Mouse (Mus musculus) T-helper 1 cell (primary cell): Measurements from ENCODE around the gene Bmp4.

Experiments
- in situ Hi-C: fragments of 300-600 bp; cut with MboI, MseI; formaldehyde crosslinking; loops from one replicate; pipeline ENCODE4 v1.15.1; 2025; ENCODE audit warnings: high pct_unique_total_duplicates

Bmp4 gene

GRCm38 (mm10) chr14:46390249-46390775 lies at the start of gene Bmp4:
Bmp4 (minus strand) TSS chr14:46390669.
- in situ Hi-C loops: loop anchor here (10.0 kb wide), 1 partner anchor 334 kb away; no protein-coding TSS in a partner anchor

GRCm38 (mm10) chr14:46439461-46440048 lies 49.1 kb upstream of the Bmp4 start:
- in situ Hi-C loops: no loop called here

GRCm38 (mm10) chr14:46436471-46437090 lies 46.1 kb upstream of the Bmp4 start:
- in situ Hi-C loops: no loop called here

- in situ Hi-C loops: no loop called here
Measured at GRCm38 (mm10) chr14:46430231-46430630, 39.8 kb upstream of the Bmp4 start.

DNA sequence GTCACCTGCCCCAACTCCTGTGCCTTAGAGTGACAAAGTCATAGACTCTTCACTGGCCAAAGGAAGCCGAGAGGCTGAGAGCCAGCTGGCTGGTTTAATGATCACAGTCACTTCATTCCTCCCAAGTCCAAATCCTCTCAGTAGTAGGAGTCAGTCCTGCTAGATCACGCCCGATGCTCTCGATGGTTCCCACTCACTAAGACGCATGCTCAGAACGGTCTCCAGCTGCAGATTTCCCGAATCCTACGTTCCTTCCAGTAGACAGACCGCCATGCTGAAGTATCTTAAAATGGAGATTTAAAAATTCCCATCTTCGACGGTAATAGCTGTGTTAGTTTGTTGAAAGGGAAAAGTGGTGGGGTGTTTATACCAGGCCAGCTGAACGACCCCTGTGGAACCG lies 36.8 kb upstream of the Bmp4 start:
- in situ Hi-C loops: no loop called here

GRCm38 (mm10) chr14:46421823-46422222 lies 31.4 kb upstream of the Bmp4 start:
- in situ Hi-C loops: no loop called here

DNA sequence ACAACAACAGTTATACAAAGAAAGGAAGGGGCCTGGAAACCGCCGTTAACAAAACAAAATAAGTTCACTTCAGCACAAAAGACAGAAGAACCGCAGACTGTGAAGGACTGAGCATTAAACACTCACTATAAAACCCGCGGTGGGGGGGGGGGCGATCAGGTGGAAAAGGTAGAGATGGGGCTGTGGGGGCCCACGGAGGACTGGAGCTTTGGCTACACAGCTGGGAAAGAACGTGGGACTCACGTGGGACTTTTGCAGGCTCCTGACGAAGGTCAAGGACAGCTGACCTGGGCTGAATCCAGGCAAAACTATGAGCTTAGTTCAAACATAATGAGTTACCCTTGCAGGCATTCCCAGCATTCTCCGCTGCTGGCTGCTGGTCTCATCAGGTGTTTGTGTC lies 28.8 kb upstream of the Bmp4 start:
- in situ Hi-C loops: no loop called here

GRCm38 (mm10) chr14:46418371-46419097 lies 28.1 kb upstream of the Bmp4 start:
- in situ Hi-C loops: no loop called here

GRCm38 (mm10) chr14:46412497-46413000 lies 22.1 kb upstream of the Bmp4 start:
- in situ Hi-C loops: no loop called here

- in situ Hi-C loops: no loop called here
Measured at GRCm38 (mm10) chr14:46410557-46411120, 20.2 kb upstream of the Bmp4 start.

DNA sequence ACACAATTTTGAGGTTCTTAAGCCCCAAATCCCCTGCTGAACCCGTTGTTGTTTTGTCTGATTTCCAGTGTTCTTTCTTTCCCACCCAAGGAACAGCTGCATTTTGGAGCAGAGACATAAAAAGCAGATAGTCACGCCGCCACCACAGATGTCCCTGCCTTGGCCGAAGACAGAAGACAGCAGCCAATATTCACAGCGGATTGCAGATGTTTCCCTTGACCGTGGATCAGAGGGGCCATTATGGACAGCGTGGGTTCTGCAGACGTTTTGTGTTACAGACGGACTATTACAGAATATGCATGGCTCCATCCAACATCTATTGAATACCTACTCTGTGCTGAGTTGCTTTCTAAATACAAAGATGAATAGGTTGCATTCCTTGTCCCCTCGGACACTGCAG lies 18.5 kb upstream of the Bmp4 start:
- in situ Hi-C loops: no loop called here

DNA sequence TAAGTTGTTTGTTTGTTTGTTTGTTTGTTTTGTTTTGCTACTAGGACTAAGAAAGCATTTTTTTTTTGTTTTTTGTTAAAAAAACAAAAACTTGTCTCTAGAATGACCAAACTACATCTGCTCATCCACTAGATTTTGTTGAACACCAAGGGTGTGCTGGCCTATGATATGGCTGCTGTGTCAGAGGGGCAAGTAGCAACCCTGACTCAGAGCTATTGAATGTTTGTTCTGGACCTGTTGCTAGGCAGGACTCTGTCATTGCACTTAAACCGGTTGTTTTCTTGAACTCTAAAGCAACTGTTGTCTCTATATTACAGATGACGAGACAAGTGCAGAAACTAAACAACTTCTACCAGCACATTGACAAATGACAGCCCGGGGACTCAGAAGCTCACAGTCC lies 17.9 kb upstream of the Bmp4 start:
- in situ Hi-C loops: no loop called here

DNA sequence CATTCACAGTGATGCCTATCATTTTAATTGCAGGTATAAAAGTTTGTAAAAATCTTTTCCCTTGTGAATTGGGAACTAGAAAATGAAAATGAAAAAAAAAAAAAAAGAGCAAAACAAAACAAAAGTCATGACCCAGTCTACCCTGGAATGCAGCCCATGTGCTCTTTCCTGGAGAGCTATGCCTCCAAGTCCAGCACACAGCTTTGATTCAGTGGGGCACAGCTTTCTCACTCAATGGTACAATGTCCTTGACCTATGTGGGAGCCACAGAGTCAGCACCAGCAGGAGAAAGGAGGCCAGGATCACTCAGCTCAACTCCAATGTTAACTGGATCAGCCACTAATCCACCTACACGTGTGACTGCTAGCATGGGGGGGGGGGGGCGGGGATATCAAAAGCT lies 9.5 kb upstream of the Bmp4 start:
- in situ Hi-C loops: loop anchor here (10.0 kb wide), 1 partner anchor 325 kb away; no protein-coding TSS in a partner anchor

GRCm38 (mm10) chr14:46398091-46398695 lies 7.7 kb upstream of the Bmp4 start:
- in situ Hi-C loops: loop anchor here (10.0 kb wide), 1 partner anchor 327 kb away; no protein-coding TSS in a partner anchor

DNA sequence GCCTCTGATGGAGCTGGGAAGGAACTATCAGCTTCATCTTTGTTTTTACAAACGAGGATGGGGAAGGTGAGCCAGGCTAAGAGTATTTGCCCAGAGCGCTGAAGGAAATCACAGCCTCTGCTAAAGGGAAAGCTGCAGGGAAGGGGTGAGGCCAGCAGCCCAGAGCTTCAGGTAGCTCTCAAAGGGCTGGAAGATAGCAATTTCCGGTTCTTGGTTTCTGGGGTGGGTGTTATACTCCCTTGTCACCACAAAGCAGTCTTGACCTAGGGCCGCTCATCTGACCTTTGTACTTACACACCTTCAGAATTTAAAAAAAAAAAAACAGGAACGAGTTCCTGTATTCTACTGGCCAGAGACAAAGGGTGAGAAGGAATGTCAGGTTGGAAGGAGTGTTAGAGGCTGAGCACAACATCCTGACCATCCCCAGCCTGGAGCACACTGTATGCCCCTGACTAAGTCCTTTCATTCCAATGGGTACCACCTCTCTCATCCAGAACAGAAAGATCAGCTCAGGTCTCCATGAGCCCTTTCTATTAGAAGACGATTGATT lies 1.2 kb upstream of the Bmp4 start:
- in situ Hi-C loops: loop anchor here (10.0 kb wide), 1 partner anchor 333 kb away; no protein-coding TSS in a partner anchor

GRCm38 (mm10) chr14:46389438-46390248 lies 826 bp downstream of the Bmp4 start:
- in situ Hi-C loops: loop anchor here (10.0 kb wide), 1 partner anchor 335 kb away; no protein-coding TSS in a partner anchor

DNA sequence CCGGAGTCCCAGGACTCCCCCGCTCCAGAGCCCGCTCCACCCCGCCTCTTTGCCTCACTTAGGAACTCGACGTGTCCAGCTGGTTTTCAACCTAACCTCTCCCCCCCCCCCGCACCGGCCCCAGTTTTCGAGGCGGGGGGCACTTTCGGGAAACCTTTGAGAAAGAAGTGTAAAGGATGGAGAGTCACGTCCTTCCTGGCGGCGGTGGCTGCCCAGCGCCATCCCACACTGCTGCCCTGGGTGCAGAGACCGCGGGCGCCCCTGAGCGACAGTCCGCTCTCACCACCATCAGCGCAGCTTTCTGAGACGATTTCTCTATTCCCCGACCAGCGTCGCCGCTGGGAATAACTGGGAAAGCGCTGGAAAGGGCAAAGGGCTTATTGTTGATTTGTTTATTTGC lies 1.8 kb downstream of the Bmp4 start:
- in situ Hi-C loops: no loop called here

- in situ Hi-C loops: no loop called here
Measured at GRCm38 (mm10) chr14:46387821-46388481, 2.5 kb downstream of the Bmp4 start.

DNA sequence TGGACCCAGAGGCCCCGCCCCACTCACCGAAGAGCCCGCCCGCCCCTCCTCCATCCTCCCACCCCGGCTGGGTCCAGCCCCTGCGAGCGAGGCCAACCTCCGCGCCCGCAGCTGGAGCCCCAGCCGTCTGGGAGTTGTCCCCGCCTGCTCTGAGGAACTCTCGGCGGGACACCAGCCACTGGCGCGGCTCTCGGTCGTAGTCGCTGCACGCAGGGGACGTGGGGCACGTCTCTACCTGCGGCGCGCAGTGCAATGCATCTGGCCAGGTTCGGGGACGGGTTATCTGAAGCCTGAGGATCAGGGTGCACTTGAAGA lies 3.2 kb downstream of the Bmp4 start:
- in situ Hi-C loops: no loop called here
